Mouse (Mus musculus) bone marrow, adult 2 months (tissue): ENCODE results near the gene Dcbld2.

Experiments used
- CTCF ChIP-seq: fragments of 200-500 bp; IDR thresholded peaks from 2 replicates; pipeline ENCODE4 v1.5.1; 2011; ENCODE audit warnings: low read length, control low read depth; ENCODE audit not compliant: control insufficient read depth, insufficient read depth
- POLR2A ChIP-seq: fragments of 200-500 bp; IDR thresholded peaks from 2 replicates; pipeline ENCODE4 v1.6.1; 2011; ENCODE audit warnings: low read depth, mild to moderate bottlenecking, control low read depth, low read length, borderline replicate concordance; ENCODE audit not compliant: control insufficient read depth

DNA sequence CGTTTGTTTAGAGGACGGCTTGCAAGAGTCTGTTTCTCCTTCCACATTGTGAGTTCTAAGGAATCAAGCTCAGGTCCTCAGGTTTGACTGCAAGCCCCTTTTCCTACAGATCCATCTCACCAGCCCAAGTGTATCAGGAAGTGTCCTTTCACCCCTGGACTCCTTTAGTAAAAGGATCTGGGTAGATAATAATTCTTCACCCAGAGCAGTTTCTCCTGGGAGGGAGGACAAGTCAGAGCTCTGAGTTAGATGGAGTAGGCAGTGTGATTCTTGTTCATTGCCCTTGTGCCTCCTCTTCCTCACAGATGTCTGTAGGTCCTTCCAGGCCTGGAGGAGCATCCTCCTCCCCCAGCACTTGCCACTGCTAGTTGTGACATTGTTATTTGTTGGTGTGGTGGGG, 54.3 kb downstream of the Dcbld2 start:
- TF ChIP-seq POLR2A (no peak), CTCF (no peak)
